Mouse (Mus musculus): ENCODE measurements around the gene Tmprss3. TPM values are rescaled to one million over a fixed set of nuclear protein-coding genes. Genes with fewer than 3 reads are reported as not detected.
A peak's percentile ranks its signal among the peaks of the same experiment; 100 is the strongest.

Gene Tmprss3
- polyA plus RNA-seq, 1 experiment from 2014 or later = not detected

- Histone ChIP-seq H3K4me1 (ENCODE audit: control insufficient read depth, insufficient read depth, low read length) (peaks cover 7% of the 10 kb centered on the region; the same call in 1 of the 2 replicates), H3K4me2 (ENCODE audit: low read depth, low read length) (peak overlapping the region; percentile 34), H3K27me3 (ENCODE audit: control insufficient read depth, insufficient read depth, low read length) (no peaks in the 10 kb centered on the region), H3K9ac (ENCODE audit: low read length) (no peak overlapping the region), H3K9me3 (replicated peaks; ENCODE audit: control insufficient read depth, low read length) (no peaks in the 10 kb centered on the region), H3K4me3 (ENCODE audit: low read length) (peak overlapping the region; percentile 36; the same call in 1 of the 2 replicates), H3K27ac (ENCODE audit: low read length) (no peak overlapping the region), H3K36me3 (ENCODE audit: control insufficient read depth, insufficient read depth) (no peaks in the 10 kb centered on the region)
- WGBS = 82% methylated on average over 8 of the region's 8 CpGs
- no peak for ATAC-seq (replicated peaks; ENCODE audit: extremely low read depth, insufficient read depth, low FRiP score)
These were observed 9.9 kb upstream of the Tmprss3 start for GRCm38 (mm10) chr17:31208654-31209053.

- Histone ChIP-seq H3K4me2 (ENCODE audit: low read depth, low read length) (peak within 1 kb of the TSS; percentile 34), H3K4me3 (ENCODE audit: low read length) (peak within 1 kb of the TSS; percentile 36), H3K4me1 (ENCODE audit: control insufficient read depth, insufficient read depth, low read length) (peaks cover 7% of the 10 kb centered on the region; the same call in 1 of the 2 replicates), H3K36me3 (ENCODE audit: control insufficient read depth, insufficient read depth) (no peaks in the 10 kb centered on the region), H3K9me3 (replicated peaks; ENCODE audit: control insufficient read depth, low read length) (no peaks in the 10 kb centered on the region), H3K27me3 (ENCODE audit: control insufficient read depth, insufficient read depth, low read length) (no peaks in the 10 kb centered on the region), H3K27ac (ENCODE audit: low read length) (peak within 1 kb of the TSS; percentile 38; the same call in 1 of the 2 replicates), H3K9ac (ENCODE audit: low read length) (peak within 1 kb of the TSS; percentile 45; the same call in 1 of the 2 replicates)
- ATAC-seq (replicated peaks; ENCODE audit: extremely low read depth, insufficient read depth, low FRiP score) = peak; percentile 74
- WGBS = 37% methylated on average over 12 of the region's 12 CpGs
These were observed 9.1 kb upstream of the Tmprss3 start, which contains the start of gene Ubash3a for GRCm38 (mm10) chr17:31207771-31208334. Ubash3a (plus strand) TSS chr17:31207873.

GRCm38 (mm10) chr17:31196283-31196682, 2.5 kb downstream of the Tmprss3 start:
- no peaks in the 10 kb centered on the region for H3K27me3 ChIP-seq (ENCODE audit: control insufficient read depth, insufficient read depth, low read length)
- no peaks in the 10 kb centered on the region for H3K9me3 ChIP-seq (replicated peaks; ENCODE audit: control insufficient read depth, low read length)
- H3K4me2 ChIP-seq (ENCODE audit: low read depth, low read length) = no peak overlapping the region
- no peak overlapping the region for H3K4me3 ChIP-seq (ENCODE audit: low read length)
- WGBS = 84% methylated on average over 7 of the region's 7 CpGs
- H3K4me1 ChIP-seq (ENCODE audit: control insufficient read depth, insufficient read depth, low read length) = no peaks in the 10 kb centered on the region
- ATAC-seq (replicated peaks; ENCODE audit: extremely low read depth, insufficient read depth, low FRiP score) = no peak
- no peaks in the 10 kb centered on the region for H3K36me3 ChIP-seq (ENCODE audit: control insufficient read depth, insufficient read depth)
- H3K27ac ChIP-seq (ENCODE audit: low read length) = no peak overlapping the region
- H3K9ac ChIP-seq (ENCODE audit: low read length) = no peak overlapping the region

- no peak for ATAC-seq (replicated peaks; ENCODE audit: extremely low read depth, insufficient read depth, low FRiP score)
- no peak overlapping the region for H3K4me3 ChIP-seq (ENCODE audit: low read length)
- H3K9me3 ChIP-seq (replicated peaks; ENCODE audit: control insufficient read depth, low read length) = no peaks in the 10 kb centered on the region
- no peaks in the 10 kb centered on the region for H3K4me1 ChIP-seq (ENCODE audit: control insufficient read depth, insufficient read depth, low read length)
- H3K9ac ChIP-seq (ENCODE audit: low read length) = no peak overlapping the region
- H3K27me3 ChIP-seq (ENCODE audit: control insufficient read depth, insufficient read depth, low read length) = no peaks in the 10 kb centered on the region
- 78% methylated on average over 6 of the region's 6 CpGs for WGBS
- H3K4me2 ChIP-seq (ENCODE audit: low read depth, low read length) = no peak overlapping the region
- no peaks in the 10 kb centered on the region for H3K36me3 ChIP-seq (ENCODE audit: control insufficient read depth, insufficient read depth)
- no peak overlapping the region for H3K27ac ChIP-seq (ENCODE audit: low read length)
These were observed 3.6 kb downstream of the Tmprss3 start for GRCm38 (mm10) chr17:31195207-31195606.

- Histone ChIP-seq H3K4me3 (ENCODE audit: low read length) (no peak overlapping the region), H3K27ac (ENCODE audit: low read length) (no peak overlapping the region), H3K9me3 (replicated peaks; ENCODE audit: control insufficient read depth, low read length) (no peaks in the 10 kb centered on the region), H3K36me3 (ENCODE audit: control insufficient read depth, insufficient read depth) (no peaks in the 10 kb centered on the region), H3K4me2 (ENCODE audit: low read depth, low read length) (no peak overlapping the region), H3K9ac (ENCODE audit: low read length) (no peak overlapping the region), H3K27me3 (ENCODE audit: control insufficient read depth, insufficient read depth, low read length) (no peaks in the 10 kb centered on the region), H3K4me1 (ENCODE audit: control insufficient read depth, insufficient read depth, low read length) (no peaks in the 10 kb centered on the region)
- ATAC-seq (replicated peaks; ENCODE audit: extremely low read depth, insufficient read depth, low FRiP score) = no peak
- 76% methylated on average over 9 of the region's 9 CpGs for WGBS
These were observed 5.4 kb downstream of the Tmprss3 start for GRCm38 (mm10) chr17:31193360-31193759.

DNA sequence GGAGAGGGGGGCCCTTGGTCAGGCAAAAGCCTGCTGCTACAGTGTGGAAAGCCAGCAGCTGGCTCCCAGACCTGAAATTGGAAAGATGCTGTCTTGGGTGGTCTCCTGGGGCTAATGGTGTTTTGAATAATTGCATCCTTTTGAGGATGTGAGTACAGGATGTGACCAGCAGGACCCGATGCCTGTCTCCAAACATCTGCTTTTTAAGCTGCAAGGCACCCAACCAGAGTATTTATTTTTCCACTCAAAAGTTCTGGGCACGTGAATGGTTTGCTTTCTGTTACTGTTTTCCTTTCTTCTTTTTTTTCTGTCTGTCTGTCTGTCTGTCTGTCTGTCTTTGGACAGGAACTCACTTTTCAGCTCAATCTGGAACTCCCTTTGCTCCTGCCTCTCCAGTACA, 6.1 kb downstream of the Tmprss3 start:
- Histone ChIP-seq H3K9ac (ENCODE audit: low read length) (no peak overlapping the region), H3K4me3 (ENCODE audit: low read length) (no peak overlapping the region), H3K4me1 (ENCODE audit: control insufficient read depth, insufficient read depth, low read length) (no peaks in the 10 kb centered on the region), H3K4me2 (ENCODE audit: low read depth, low read length) (no peak overlapping the region), H3K27me3 (ENCODE audit: control insufficient read depth, insufficient read depth, low read length) (no peaks in the 10 kb centered on the region), H3K9me3 (replicated peaks; ENCODE audit: control insufficient read depth, low read length) (no peaks in the 10 kb centered on the region), H3K27ac (ENCODE audit: low read length) (no peak overlapping the region), H3K36me3 (ENCODE audit: control insufficient read depth, insufficient read depth) (no peaks in the 10 kb centered on the region)
- 48% methylated on average over 2 of the region's 2 CpGs for WGBS
- ATAC-seq (replicated peaks; ENCODE audit: extremely low read depth, insufficient read depth, low FRiP score) = no peak

DNA sequence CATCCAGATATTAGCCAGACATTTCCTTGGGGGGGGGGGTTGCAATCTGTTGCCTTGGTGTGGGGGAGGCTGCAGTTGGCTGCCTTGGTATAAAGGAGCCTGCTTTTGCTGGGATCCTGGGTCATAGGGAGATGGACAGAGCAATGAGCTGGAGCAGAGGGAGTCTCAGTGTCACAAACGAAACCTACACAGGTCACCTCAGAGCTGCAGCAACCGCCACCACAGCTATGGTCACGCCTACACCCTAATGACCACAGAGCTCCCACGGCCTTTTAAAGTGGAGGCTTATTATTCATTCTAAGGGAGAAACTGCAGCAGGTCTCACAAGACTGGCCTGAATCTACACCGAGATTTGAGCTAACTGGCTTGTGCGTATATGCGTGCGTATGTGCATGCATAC, 7.0 kb downstream of the Tmprss3 start:
- H3K4me1 ChIP-seq (ENCODE audit: control insufficient read depth, insufficient read depth, low read length) = no peaks in the 10 kb centered on the region
- H3K4me2 ChIP-seq (ENCODE audit: low read depth, low read length) = no peak overlapping the region
- H3K9ac ChIP-seq (ENCODE audit: low read length) = no peak overlapping the region
- H3K9me3 ChIP-seq (replicated peaks; ENCODE audit: control insufficient read depth, low read length) = no peaks in the 10 kb centered on the region
- H3K36me3 ChIP-seq (ENCODE audit: control insufficient read depth, insufficient read depth) = no peaks in the 10 kb centered on the region
- no peak overlapping the region for H3K27ac ChIP-seq (ENCODE audit: low read length)
- ATAC-seq (replicated peaks; ENCODE audit: extremely low read depth, insufficient read depth, low FRiP score) = no peak
- no peak overlapping the region for H3K4me3 ChIP-seq (ENCODE audit: low read length)
- 78% methylated on average over 8 of the region's 8 CpGs for WGBS
- no peaks in the 10 kb centered on the region for H3K27me3 ChIP-seq (ENCODE audit: control insufficient read depth, insufficient read depth, low read length)

DNA sequence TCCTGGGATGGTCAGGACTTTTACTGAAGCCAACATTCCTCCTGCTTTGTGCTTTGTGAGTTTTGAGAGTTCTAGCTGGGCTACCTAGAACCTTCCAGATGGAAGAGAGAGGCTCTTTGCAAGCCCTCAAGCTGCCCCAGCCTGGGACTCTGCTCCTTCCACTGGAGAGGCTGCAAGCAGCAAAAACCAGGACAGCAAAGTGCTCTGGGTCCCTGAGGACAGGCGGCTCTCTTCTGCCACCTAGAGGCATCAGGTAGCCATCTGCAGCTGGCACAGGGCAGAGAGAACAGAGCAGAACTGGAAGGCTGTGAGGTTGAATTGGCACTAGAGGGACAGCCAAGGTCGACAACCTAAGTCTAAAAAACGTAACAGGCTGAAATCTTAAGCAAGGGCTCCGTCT, 11.4 kb downstream of the Tmprss3 start:
- Histone ChIP-seq H3K9me3 (replicated peaks; ENCODE audit: control insufficient read depth, low read length) (no peaks in the 10 kb centered on the region), H3K27me3 (ENCODE audit: control insufficient read depth, insufficient read depth, low read length) (no peaks in the 10 kb centered on the region), H3K4me1 (ENCODE audit: control insufficient read depth, insufficient read depth, low read length) (no peaks in the 10 kb centered on the region), H3K27ac (ENCODE audit: low read length) (no peak overlapping the region), H3K9ac (ENCODE audit: low read length) (no peak overlapping the region), H3K4me3 (ENCODE audit: low read length) (no peak overlapping the region), H3K4me2 (ENCODE audit: low read depth, low read length) (no peak overlapping the region), H3K36me3 (ENCODE audit: control insufficient read depth, insufficient read depth) (no peaks in the 10 kb centered on the region)
- no peak for ATAC-seq (replicated peaks; ENCODE audit: extremely low read depth, insufficient read depth, low FRiP score)
- WGBS = 23% methylated on average over 4 of the region's 4 CpGs

- H3K36me3 ChIP-seq (ENCODE audit: control insufficient read depth, insufficient read depth) = no peaks in the 10 kb centered on the region
- H3K9ac ChIP-seq (ENCODE audit: low read length) = no peak overlapping the region
- H3K4me3 ChIP-seq (ENCODE audit: low read length) = no peak overlapping the region
- no peaks in the 10 kb centered on the region for H3K9me3 ChIP-seq (replicated peaks; ENCODE audit: control insufficient read depth, low read length)
- no peaks in the 10 kb centered on the region for H3K4me1 ChIP-seq (ENCODE audit: control insufficient read depth, insufficient read depth, low read length)
- no peaks in the 10 kb centered on the region for H3K27me3 ChIP-seq (ENCODE audit: control insufficient read depth, insufficient read depth, low read length)
- no peak for ATAC-seq (replicated peaks; ENCODE audit: extremely low read depth, insufficient read depth, low FRiP score)
- 76% methylated on average over 12 of the region's 12 CpGs for WGBS
- no peak overlapping the region for H3K4me2 ChIP-seq (ENCODE audit: low read depth, low read length)
- no peak overlapping the region for H3K27ac ChIP-seq (ENCODE audit: low read length)
These were observed 14.3 kb downstream of the Tmprss3 start for GRCm38 (mm10) chr17:31184269-31184990.

Data from heart, embryonic 16.5 days (tissue).